Mouse (Mus musculus) ES-E14 (cell line): ENCODE measurements at regions not wholly inside any gene's neighbourhood (a gene's known extent, or its start where the extent isn't known, plus 50 kb on each side); places are given as distances from the start of the nearest gene placed in this dataset.

Source experiments
- DNase-seq: peaks from one replicate; pipeline ENCODE4 v3.0.0-alpha.2; 2013; ENCODE audit warnings: low read depth, low spot score
- H3K27ac ChIP-seq: 2 replicates; pipeline ENCODE4 v1.5.1; 2012; ENCODE audit warnings: low read depth, mild to moderate bottlenecking, low read length, moderate library complexity, mixed read lengths; ENCODE audit not compliant: poor library complexity, insufficient read depth, severe bottlenecking
- H3K36me3 ChIP-seq: 2 replicates; pipeline ENCODE4 v1.6.1; 2012; ENCODE audit warnings: mild to moderate bottlenecking, low read length, moderate library complexity, mixed read lengths; ENCODE audit not compliant: control insufficient read depth, poor library complexity, insufficient read depth, severe bottlenecking
- H3K4me1 ChIP-seq, 2 experiments: fragments of 150-350 bp in 1 of 2; sonication (generic) in 1 of 2; 2 replicates each; pipeline ENCODE4 v1.6.1; 2012; ENCODE audit warnings: low read length in 2 of 2, mild to moderate bottlenecking in 1 of 2, mixed read lengths in 1 of 2; ENCODE audit not compliant: control insufficient read depth in 2 of 2, insufficient read depth in 2 of 2, poor library complexity in 1 of 2
- H3K4me3 ChIP-seq, 2 experiments: fragments of 150-350 bp in 1 of 2; sonication (generic) in 1 of 2; 2 replicates each; pipeline ENCODE4 v1.5.1; 2012; ENCODE audit warnings: low read length in 2 of 2, low read depth in 1 of 2, mild to moderate bottlenecking in 1 of 2, mixed read lengths in 1 of 2; ENCODE audit not compliant: insufficient read depth in 1 of 2, poor library complexity in 1 of 2, severe bottlenecking in 1 of 2
- H3K9ac ChIP-seq: 2 replicates; pipeline ENCODE4 v1.6.1; 2012; ENCODE audit warnings: low read depth, mild to moderate bottlenecking, low read length, mixed read lengths; ENCODE audit not compliant: poor library complexity, insufficient read depth, severe bottlenecking
- H3K9me3 ChIP-seq: fragments of 150-350 bp; sonication (generic); 2 replicates; pipeline ENCODE4 v1.6.1; 2012; ENCODE audit warnings: low read depth, mild to moderate bottlenecking, low read length; ENCODE audit not compliant: control insufficient read depth, insufficient read depth
- CHD2 ChIP-seq: IDR thresholded peaks from 2 replicates; pipeline ENCODE4 v1.6.1; 2014; ENCODE audit warnings: mild to moderate bottlenecking, low read depth, low read length, inconsistent platforms
- HCFC1 ChIP-seq: IDR thresholded peaks from 2 replicates; pipeline ENCODE4 v1.6.1; 2012; ENCODE audit warnings: low read length, inconsistent platforms, borderline replicate concordance; ENCODE audit not compliant: insufficient read depth
- MAFK ChIP-seq: IDR thresholded peaks from 2 replicates; pipeline ENCODE4 v1.6.1; 2014; ENCODE audit warnings: mild to moderate bottlenecking, low read depth, low read length, inconsistent platforms; ENCODE audit not compliant: insufficient read depth
- ZC3H11A ChIP-seq: IDR thresholded peaks from 2 replicates; pipeline ENCODE4 v1.6.1; 2012; ENCODE audit warnings: low read depth, mild to moderate bottlenecking, inconsistent platforms, low read length, borderline replicate concordance
- ZNF384 ChIP-seq: IDR thresholded peaks from 2 replicates; pipeline ENCODE4 v1.6.1; 2012; ENCODE audit warnings: low read depth, low read length, inconsistent platforms
- in situ Hi-C, 2 experiments: fragments of 600-800 bp; cut with MboI; formaldehyde crosslinking; loops; one replicate each; pipeline ENCODE4 v1.15.1; 2025; ENCODE audit warnings: low sequenced_read_pairs in 2 of 2, inconsistent platforms in 1 of 2; ENCODE audit not compliant: unreplicated experiment in 2 of 2

DNA sequence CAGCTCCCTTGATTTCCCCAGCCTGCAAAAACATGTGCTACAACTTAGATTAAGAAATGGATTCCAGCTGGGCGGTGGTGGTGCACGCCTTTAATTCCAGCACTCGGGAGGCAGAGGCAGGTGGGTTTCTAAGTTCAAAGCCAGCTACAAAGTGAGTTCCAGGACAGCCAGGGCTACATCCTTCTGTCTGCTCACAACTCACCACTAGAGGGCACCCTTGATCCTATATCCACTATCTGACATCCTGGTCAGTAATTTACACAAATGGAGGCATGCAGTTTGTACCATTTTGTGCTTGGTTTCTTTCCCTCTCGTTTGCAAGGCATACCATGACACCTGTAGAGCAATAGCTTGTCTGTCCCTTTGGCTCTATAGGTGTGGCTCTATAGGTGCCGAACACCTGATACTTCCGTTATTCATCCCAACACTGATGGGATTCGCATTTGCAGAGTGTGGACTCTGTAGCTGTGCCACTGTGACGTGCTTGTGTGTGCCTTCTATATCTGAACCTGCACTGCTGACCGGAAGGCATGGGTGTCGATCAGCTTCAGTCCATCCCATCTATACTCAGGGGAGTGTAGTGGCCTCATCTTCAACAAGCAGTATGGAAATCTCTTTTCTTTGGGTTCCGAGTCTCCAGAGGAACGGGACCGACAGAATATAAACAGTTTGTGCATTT lies 108.4 kb upstream of the Spata13 start:
- peaks cover 0 to 5% of the 10 kb centered on the region in 2 experiments; a peak in 2 of 4 replicates for H3K4me1 ChIP-seq
- DNase-seq = peak; percentile 66
- no peaks in the 10 kb centered on the region for H3K9me3 ChIP-seq
- no peak overlapping the region for H3K9ac ChIP-seq
- H3K27ac ChIP-seq = no peak overlapping the region
- TF ChIP-seq ZC3H11A = peak; percentile 96
- TF ChIP-seq MAFK = no peak
- no peak overlapping the region for H3K4me3 ChIP-seq
- in situ Hi-C loops = loop anchor here in 1 of 2 experiments (25.0 kb wide), 1 partner anchor 587 kb away; no protein-coding TSS in a partner anchor
- no peaks in the 10 kb centered on the region for H3K36me3 ChIP-seq

- no peak overlapping the region for H3K27ac ChIP-seq
- TF ChIP-seq MAFK = no peak
- TF ChIP-seq ZNF384 = no peak
- TF ChIP-seq HCFC1 = no peak
- TF ChIP-seq CHD2 = no peak
- no peak for TF ChIP-seq ZC3H11A
- H3K9me3 ChIP-seq = no peaks in the 10 kb centered on the region
- H3K36me3 ChIP-seq = no peaks in the 10 kb centered on the region
- H3K4me1 ChIP-seq = peaks cover 0 to 6% of the 10 kb centered on the region in 2 experiments; a peak in 2 of 4 replicates
- H3K4me3 ChIP-seq = no peak overlapping the region
- in situ Hi-C loops = loop anchor here in 1 of 2 experiments (25.0 kb wide), 1 partner anchor 586 kb away; no protein-coding TSS in a partner anchor
- no peak overlapping the region for H3K9ac ChIP-seq
- DNase-seq = no peak
Measured at GRCm38 (mm10) chr14:60525979-60526378, 107.8 kb upstream of the Spata13 start.

DNA sequence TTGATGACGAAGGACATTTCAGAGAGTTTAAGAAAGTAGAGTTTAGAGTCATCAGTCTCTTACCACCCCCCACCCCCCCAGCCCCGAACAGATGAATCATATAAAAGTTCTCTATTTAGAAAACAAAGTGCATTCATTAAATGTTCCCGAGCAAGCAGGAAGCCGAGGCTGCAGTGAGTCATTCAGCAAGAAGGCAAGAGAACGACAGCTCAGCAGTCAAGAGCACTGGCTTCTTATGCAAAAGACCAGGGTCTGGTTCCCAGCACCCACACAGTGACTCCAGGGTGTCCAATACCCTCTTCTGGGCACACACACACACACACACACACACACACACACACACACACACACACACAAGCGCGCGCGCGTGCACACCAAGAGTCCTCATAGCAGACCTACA lies 107.0 kb upstream of the Spata13 start:
- no peak for TF ChIP-seq MAFK
- H3K4me1 ChIP-seq = peaks cover 0 to 6% of the 10 kb centered on the region in 2 experiments; a peak in 2 of 4 replicates
- no peak for DNase-seq
- H3K27ac ChIP-seq = no peak overlapping the region
- in situ Hi-C loops = loop anchor here in 1 of 2 experiments (25.0 kb wide), 1 partner anchor 585 kb away; no protein-coding TSS in a partner anchor
- H3K9me3 ChIP-seq = no peaks in the 10 kb centered on the region
- no peak overlapping the region for H3K4me3 ChIP-seq
- no peak overlapping the region for H3K9ac ChIP-seq
- H3K36me3 ChIP-seq = no peaks in the 10 kb centered on the region

GRCm38 (mm10) chr14:60527951-60528350 lies 105.8 kb upstream of the Spata13 start:
- in situ Hi-C loops = loop anchor here in 1 of 2 experiments (25.0 kb wide), 1 partner anchor 584 kb away; no protein-coding TSS in a partner anchor
- no peak overlapping the region for H3K27ac ChIP-seq
- no peak overlapping the region for H3K9ac ChIP-seq
- no peaks in the 10 kb centered on the region for H3K36me3 ChIP-seq
- TF ChIP-seq MAFK (no peak), CHD2 (no peak), ZC3H11A (no peak), ZNF384 (no peak), HCFC1 (no peak)
- H3K9me3 ChIP-seq = no peaks in the 10 kb centered on the region
- no peak for DNase-seq
- H3K4me1 ChIP-seq = peaks cover 0 to 6% of the 10 kb centered on the region in 2 experiments; a peak in 2 of 4 replicates
- H3K4me3 ChIP-seq = no peak overlapping the region

GRCm38 (mm10) chr14:60528520-60528919 lies 105.3 kb upstream of the Spata13 start:
- in situ Hi-C loops = loop anchor here in 1 of 2 experiments (25.0 kb wide), 1 partner anchor 584 kb away; no protein-coding TSS in a partner anchor
- Histone ChIP-seq H3K36me3 (no peaks in the 10 kb centered on the region), H3K4me1 (peaks cover 0 to 6% of the 10 kb centered on the region in 2 experiments; a peak in 2 of 4 replicates), H3K27ac (no peak overlapping the region), H3K9me3 (no peaks in the 10 kb centered on the region), H3K9ac (no peak overlapping the region), H3K4me3 (no peak overlapping the region)
- DNase-seq = no peak
- no peak for TF ChIP-seq HCFC1
- no peak for TF ChIP-seq MAFK
- no peak for TF ChIP-seq CHD2
